Mouse (Mus musculus) ES-Bruce4 (cell line): ENCODE results near the gene Adamts1. TPM values are rescaled to one million over a fixed set of nuclear protein-coding genes. Genes with fewer than 3 reads are reported as not detected.

Source experiments
- H3K27ac ChIP-seq: 2 replicates; pipeline ENCODE4 v1.5.1; 2012; ENCODE audit warnings: low read length, inconsistent platforms; ENCODE audit not compliant: insufficient read depth
- H3K27me3 ChIP-seq: 2 replicates; pipeline ENCODE4 v1.6.1; 2012; ENCODE audit warnings: mild to moderate bottlenecking, low read length, inconsistent platforms; ENCODE audit not compliant: control insufficient read depth, poor library complexity, insufficient read depth, severe bottlenecking
- H3K36me3 ChIP-seq: 2 replicates; pipeline ENCODE4 v1.6.1; 2012; ENCODE audit warnings: inconsistent platforms, mild to moderate bottlenecking, low read length, moderate library complexity; ENCODE audit not compliant: control insufficient read depth, poor library complexity, insufficient read depth, severe bottlenecking
- H3K4me1 ChIP-seq: one replicate; pipeline ENCODE4 v1.8.1; 2011; ENCODE audit warnings: low read length; ENCODE audit not compliant: control insufficient read depth, insufficient read depth
- H3K4me3 ChIP-seq: 2 replicates; pipeline ENCODE4 v1.5.1; 2011; ENCODE audit warnings: low read depth, mild to moderate bottlenecking, low read length
- H3K9ac ChIP-seq: 2 replicates; pipeline ENCODE4 v1.6.1; 2012; ENCODE audit warnings: low read depth, mild to moderate bottlenecking, inconsistent platforms; ENCODE audit not compliant: poor library complexity, severe bottlenecking
- H3K9me3 ChIP-seq: replicated peaks from 2 replicates; pipeline ENCODE4 v1.6.1; 2012; ENCODE audit warnings: mild to moderate bottlenecking, low read length, inconsistent platforms; ENCODE audit not compliant: control insufficient read depth, poor library complexity, insufficient read depth, severe bottlenecking
- CTCF ChIP-seq: IDR thresholded peaks from one replicate; pipeline ENCODE4 v1.8.1; 2011; ENCODE audit warnings: low read depth, low read length
- EP300 ChIP-seq: IDR thresholded peaks from 2 replicates; pipeline ENCODE4 v1.6.1; 2011; ENCODE audit warnings: low read depth, low read length; ENCODE audit not compliant: insufficient read depth
- POLR2A ChIP-seq: IDR thresholded peaks from one replicate; pipeline ENCODE4 v1.8.1; 2011; ENCODE audit warnings: low read length; ENCODE audit not compliant: insufficient read depth
- polyA plus RNA-seq: library from polyadenylated mRNA; stranded (reverse); fragments of >200 nt; gene quantifications from 2 replicates; pipeline ENCODE4 v1.2.4, GENCODE M21; 2011; ENCODE audit warnings: low read depth; ENCODE audit not compliant: missing spikeins, insufficient read depth, insufficient read length

Gene Adamts1
- polyA plus RNA-seq, 1 experiment, result 3.9 TPM

DNA sequence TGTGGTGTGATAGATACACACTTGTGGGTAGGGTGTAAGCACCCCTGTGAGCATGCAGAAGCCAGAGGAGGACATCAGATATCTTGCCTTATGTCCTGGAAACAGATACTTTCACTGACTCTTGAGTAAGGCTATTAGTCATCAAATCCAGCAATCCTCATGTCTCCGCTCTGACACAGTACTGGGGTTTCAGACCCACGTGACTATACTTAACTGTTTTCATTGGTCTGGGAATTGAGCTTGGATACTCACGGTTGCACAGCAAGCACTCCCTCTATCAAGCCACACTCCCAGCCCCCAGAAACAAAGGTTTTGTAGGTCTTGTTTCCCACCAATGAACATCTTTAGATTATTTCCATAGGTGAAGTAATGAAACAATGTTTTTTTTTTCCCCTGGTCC, 56.5 kb downstream of the Adamts1 start:
- no peak overlapping the region for H3K27ac ChIP-seq
- no peaks in the 10 kb centered on the region for H3K27me3 ChIP-seq
- H3K9ac ChIP-seq, result no peak overlapping the region
- H3K4me1 ChIP-seq, result no peaks in the 10 kb centered on the region
- no peaks in the 10 kb centered on the region for H3K9me3 ChIP-seq
- TF ChIP-seq EP300 (no peak), POLR2A (no peak), CTCF (no peak)
- H3K4me3 ChIP-seq, result no peak overlapping the region
- H3K36me3 ChIP-seq, result no peaks in the 10 kb centered on the region

Other genes with a start within 250 kb of the Adamts1 start
- gene Cyyr1, start 249.7 kb downstream of the Adamts1 start, polyA plus RNA-seq, result 5.7 and 6.0 TPM in 2 replicates
- 0.73 and 0.91 TPM in 2 replicates for gene Adamts5, start 98.7 kb upstream of the Adamts1 start, polyA plus RNA-seq